Mouse (Mus musculus): ENCODE data around the gene Phldb2.
A peak's percentile ranks its signal among the peaks of the same experiment; 100 is the strongest.

Phldb2 gene

DNA sequence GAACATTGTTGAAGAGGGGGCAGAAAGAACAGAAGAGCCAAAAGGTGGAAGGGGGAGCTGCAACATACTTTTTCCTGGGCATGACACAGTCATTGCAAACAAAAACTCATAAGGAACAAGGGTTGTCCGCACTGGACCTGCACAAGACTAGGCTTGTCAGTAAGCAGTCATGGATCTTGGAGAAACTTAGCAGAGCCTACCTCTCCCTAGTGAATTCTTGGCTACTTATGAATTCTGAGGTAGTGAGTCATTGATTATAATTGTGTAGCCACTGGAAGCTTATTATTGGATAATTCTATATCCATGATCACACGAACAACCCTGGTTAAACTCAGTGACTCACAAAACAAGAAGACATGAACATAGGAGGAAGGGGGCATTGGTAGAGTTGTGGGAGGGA lies 7.1 kb downstream of the Phldb2 start:
- no peak for DNase-seq

DNA sequence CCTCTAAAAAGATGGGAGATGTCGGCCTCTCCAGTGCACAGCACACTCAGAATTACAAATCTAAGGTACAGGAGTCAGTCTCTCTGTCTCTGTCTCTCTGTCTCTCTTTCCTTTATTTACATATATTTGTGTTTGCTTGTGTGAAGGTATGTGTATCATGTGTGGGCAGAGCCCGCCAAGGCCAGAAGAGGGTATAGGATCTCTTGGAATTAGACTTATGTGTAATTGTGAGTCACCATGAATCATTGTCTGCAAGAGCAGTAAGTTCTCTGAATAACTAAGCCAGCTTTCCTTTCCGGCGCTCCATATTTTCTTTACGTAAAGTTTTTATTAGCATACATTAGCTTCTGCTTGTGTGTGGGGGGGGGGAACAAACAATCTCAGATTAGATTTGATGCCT lies 7.7 kb downstream of the Phldb2 start:
- no peak for DNase-seq

GRCm38 (mm10) chr16:45945174-45945631 lies 8.2 kb downstream of the Phldb2 start:
- peak; percentile 40 to 51 for DNase-seq

- DNase-seq = no peak
Measured at GRCm38 (mm10) chr16:45942169-45942891, 11.1 kb downstream of the Phldb2 start.

DNA sequence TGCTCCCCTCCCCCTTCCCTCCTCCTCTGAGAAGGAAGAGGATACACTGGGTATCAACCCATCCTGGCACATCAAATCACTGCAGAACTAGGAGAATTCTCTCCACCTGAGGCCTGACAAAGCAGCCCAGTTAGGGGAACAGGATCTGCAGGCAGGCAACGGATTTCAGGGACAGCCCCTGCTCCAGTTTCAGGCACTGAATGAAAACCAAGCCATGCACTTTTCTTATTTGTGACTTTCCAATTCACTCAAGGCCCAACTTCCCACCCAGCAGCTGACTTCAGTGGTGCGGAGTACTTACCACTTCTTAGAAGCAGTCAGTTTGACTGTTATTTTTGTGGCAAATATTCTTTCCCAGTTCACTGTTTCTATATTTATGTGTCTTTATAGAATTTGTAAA lies 12.7 kb downstream of the Phldb2 start:
- no peak for DNase-seq

DNA sequence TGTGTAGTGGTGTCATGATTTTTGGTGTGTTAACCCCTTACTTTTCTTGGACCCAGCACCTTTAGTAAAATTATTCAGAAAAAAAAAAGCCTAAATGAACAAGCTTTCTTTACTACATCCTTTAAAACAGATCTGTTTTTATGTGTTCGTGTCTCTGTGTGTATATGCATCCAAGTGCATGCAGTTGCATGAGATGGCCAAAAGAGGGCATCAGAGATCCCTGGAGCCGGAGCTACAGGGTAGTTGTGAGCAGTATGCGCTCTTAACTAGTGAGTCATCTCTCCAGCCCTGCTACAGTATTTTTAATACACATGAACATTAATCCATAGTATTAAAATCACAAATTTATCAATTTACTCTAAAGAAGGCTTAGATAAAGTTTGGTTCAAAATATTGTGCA lies 14.0 kb downstream of the Phldb2 start:
- DNase-seq = no peak

DNA sequence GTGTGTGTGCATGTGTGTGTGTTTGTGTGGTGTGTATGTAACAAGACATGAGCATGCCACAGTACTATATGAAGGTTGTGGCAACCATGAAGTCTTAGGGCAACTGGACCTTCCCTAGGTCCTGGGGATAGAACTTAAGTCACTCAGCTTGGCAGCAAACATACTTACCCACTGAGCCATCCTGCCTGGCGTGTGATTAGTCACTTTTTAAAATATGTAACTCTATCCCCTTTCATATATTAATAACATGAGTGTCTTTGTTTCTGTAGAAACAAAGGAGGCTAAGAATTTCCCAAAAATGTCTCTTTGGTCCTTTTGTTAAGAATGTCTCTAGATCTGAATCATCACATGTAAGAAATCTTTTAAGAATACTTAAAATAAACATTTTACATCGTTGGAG lies 16.0 kb downstream of the Phldb2 start:
- DNase-seq = no peak

DNA sequence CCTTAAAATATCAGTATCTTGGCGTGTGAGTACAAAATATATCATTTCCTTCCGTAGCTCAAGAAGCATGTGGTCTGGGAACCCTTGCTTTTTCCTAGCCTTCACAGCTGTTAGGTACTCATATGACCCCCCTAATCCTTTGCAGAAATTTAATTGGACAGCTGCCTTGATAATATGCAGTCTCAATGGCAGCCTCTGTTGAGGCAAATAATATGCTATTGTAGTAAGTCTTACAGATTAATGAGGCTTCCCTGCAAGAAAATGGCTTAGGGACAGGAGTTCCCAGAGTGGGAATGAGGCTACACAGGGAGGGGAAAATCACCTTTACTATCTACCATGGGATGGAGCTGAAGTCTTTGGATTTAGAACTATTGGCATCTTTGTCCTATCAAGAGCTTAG lies 16.9 kb downstream of the Phldb2 start:
- no peak for DNase-seq

DNA sequence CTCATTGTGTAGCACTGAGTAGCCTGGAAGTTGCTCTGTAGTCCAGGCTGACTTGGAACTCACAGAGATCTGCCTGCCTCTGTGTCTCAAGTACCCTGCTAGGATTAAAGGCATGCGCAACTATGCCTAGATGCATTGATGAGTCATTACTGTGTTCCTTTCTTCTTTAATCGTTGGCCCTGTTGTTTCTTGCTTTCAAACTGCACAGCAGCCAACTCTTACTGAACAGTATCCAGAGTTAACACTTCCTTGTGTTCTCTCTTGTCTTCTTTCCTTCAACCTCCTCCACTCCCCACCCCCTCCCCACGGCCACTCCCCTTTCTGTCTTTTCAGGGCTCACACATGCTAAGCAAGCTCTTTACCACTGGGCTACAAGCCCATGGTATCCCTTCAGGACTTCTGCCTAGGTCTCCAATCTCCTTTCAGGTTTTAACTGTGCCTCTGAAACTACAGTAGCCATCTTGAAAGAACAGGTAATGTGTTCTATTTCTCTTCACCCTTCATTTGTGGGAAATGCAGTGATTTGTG lies 17.4 kb downstream of the Phldb2 start:
- DNase-seq = no peak

DNA sequence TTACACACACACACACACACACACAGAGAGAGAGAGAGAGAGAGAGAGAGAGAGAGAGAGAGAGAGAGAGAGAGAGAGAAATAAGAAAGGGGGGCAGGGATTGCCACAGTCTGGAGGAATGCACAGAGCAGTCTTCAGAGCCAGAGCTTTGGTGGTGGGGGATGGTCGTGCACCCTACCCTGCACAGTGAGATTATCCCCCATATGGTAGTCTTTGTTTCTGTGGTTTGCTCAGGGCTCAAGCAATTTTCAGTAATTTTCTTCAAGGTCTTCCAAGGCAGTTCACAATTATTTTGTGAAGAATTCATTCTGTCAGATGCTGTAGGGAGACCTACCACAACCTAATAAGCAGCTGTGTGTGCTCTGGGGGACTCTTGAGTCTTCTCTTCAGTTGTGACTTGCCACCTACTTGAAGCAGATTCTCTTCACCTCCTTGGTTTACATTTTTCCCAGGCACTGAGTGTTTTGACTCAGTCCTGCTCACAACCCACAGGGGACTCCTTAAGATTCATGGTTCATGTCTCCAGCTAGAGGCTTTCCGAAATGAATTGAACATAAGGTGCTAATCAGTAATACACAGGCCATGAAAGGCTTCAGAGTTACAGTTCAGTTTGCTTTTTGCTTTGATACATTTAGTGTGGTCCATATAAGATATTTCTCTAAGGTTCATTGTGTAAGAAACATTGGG lies 18.5 kb downstream of the Phldb2 start:
- DNase-seq = peak; percentile 31 to 45

GRCm38 (mm10) chr16:45930308-45930707 lies 23.1 kb downstream of the Phldb2 start:
- no peak for DNase-seq

GRCm38 (mm10) chr16:45928090-45928489 lies 25.3 kb downstream of the Phldb2 start:
- DNase-seq = no peak

GRCm38 (mm10) chr16:45927601-45928000 lies 25.8 kb downstream of the Phldb2 start:
- no peak for DNase-seq

DNA sequence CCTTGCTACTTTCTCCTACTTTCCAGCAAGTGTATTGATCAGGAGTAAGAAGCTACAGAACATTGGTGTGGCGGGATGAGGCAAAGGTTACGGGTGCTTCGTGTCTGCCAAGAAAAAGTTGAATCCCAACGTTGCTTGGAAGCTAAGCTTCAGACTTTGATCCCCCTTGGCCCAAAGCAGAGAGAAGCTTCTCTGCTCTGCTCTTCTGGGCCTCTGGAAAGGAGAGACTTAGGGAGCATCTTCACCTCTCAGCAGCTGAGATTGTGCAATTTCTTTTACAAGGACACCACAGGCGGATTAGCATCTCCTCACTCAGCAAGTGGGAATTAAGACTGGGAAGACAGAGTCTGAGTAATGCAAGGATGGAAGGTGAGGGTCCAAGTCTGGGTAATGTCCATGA lies 26.5 kb downstream of the Phldb2 start:
- DNase-seq = no peak

- DNase-seq = peak; percentile 75 to 80
Measured at GRCm38 (mm10) chr16:45923731-45924424, 29.5 kb downstream of the Phldb2 start.

DNA sequence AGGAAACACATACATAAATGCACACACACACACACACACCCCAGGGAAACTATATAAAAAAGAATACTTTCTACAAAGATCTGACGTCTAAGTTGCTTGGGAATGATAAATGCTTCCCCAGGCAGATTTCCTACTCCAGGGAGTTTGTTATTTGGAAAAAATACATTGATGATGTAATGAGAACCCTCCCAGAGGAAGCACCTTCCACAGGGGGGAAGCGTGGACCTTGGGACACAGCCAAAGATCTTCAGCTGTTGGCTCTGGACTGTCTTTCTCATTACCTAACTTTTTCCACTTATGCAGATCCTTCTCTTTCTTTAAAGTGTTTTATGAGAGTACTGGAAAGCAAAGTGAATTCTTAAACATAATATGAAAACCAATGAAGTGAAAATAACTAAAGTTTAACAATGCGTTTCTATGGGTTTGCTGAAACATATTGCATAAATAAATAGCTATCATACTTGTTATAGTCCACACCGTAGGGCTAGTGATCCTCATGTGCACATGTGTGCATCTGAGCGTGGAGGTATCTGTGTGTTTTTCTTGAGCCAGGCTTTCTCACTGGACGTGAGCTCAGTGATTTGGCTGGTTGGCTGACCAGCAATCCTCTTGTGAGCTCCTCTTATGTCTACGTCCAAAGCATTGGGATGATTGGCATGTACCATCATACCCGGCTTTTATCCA lies 30.7 kb downstream of the Phldb2 start:
- DNase-seq = peak; percentile 58 to 68

DNA sequence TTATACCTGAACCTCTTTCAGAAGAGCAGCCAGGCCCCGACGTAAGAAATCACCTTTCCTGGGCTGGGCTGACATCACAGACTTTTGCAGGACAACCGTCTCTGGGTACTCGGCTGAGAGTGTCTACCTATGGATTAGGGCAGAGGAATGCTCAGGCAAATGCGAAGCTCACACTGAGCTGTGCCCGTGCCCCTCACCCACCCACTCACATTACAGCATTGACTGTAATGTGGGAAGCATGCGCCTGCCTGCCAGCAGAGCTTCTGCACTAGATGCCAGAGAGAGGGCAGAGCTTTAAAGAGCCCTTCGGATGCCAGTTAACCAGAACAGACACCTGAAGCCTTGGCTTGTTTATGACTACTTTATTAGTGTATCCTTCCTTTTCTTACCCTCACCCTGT lies 33.8 kb downstream of the Phldb2 start:
- DNase-seq = no peak

DNA sequence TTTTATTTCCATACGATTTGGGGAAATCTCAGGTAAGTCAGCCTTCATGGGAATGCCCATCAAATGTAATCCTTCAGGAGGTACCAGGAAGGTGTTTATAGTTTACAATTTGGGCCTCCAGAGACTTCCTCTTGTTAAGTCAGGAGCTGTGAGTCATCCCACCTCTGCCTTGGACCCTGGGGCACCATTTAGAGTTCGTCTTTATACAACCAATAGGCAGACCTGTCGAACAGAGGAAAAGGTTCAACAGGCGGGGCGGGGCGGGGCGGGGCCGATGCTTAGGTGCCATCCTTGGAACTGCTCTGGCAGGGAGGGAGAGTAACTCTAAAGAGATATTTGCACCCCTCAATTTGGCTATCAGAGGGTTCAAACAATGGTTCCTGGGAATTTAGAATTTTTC lies 49.8 kb downstream of the Phldb2 start:
- no peak for DNase-seq

DNA sequence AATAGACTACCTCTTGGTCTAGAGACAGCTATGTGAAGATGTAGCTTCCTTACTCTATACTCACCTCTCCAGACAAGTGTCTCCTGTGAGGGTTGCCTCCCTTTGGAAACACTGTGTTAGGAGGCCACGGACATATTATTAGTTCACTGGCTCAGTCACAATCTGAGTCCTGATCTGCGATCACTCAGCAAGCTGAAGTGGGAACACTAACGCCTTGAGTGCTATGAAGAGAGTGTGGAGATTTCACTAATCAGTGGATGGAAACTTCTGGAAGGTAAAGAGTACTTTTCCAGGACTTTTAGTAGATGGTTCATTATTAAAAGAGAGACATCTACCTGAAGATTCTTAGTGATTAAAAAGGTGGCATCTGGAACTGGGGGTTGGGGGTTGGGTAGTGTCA lies 54.9 kb downstream of the Phldb2 start:
- DNase-seq = no peak

GRCm38 (mm10) chr16:45896587-45896986 lies 56.8 kb downstream of the Phldb2 start:
- DNase-seq = no peak

GRCm38 (mm10) chr16:45894998-45895397 lies 58.4 kb downstream of the Phldb2 start:
- DNase-seq = no peak

- peak in 1 of 2 experiments; percentile 38 for DNase-seq
Measured at GRCm38 (mm10) chr16:45893796-45894195, 59.6 kb downstream of the Phldb2 start.

DNA sequence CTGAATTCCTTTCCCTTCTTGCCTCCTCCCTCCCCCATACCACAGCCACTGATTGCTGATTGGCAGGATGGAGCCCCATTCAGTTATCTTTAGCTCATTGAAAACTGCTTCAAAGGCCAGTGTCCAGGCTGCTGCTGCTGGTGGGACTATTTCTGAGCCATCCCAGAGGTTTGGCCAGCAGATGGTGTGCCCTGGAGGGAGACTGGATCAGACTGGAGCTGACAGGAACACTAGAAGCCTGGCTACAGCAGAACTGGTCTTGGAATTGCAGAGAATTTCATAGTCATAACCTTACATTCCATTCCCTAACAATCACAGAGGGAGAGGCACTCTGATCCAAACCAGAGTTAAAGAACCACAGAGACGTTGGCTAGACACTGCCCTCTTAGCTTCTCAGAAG lies 60.5 kb downstream of the Phldb2 start:
- DNase-seq = peak; percentile 53 to 68
